Mouse (Mus musculus): ENCODE measurements around the gene Tnnt3. TPM values are rescaled to one million over a fixed set of nuclear protein-coding genes. Genes with fewer than 3 reads are reported as not detected.

Gene Tnnt3
- polyA plus RNA-seq, 1 experiment: 1.9 TPM

GRCm38 (mm10) chr7:142556089-142556476 is 57.4 kb downstream of the Tnnt3 start:
- TF ChIP-seq POLR2A (IDR thresholded peaks at IDR 0.05; ENCODE audit: borderline replicate concordance, extremely low read depth, insufficient read depth, insufficient read length, poor library complexity, severe bottlenecking) (no peak), CTCF (IDR thresholded peaks at IDR 0.05; ENCODE audit: borderline replicate concordance, extremely low read depth, insufficient read depth, insufficient read length) (no peak)

GRCm38 (mm10) chr7:142557696-142558095 is 59.1 kb downstream of the Tnnt3 start:
- TF ChIP-seq CTCF (IDR thresholded peaks at IDR 0.05; ENCODE audit: borderline replicate concordance, extremely low read depth, insufficient read depth, insufficient read length): no peak
- DNase-seq (ENCODE audit: low read depth): no peak

More at GRCm38 (mm10) chr7:142556089-142556476, 57.4 kb downstream of the Tnnt3 start:
- no peak for DNase-seq (ENCODE audit: low read depth)

GRCm38 (mm10) chr7:142558511-142559146 is 60.0 kb downstream of the Tnnt3 start:
- TF ChIP-seq POLR2A (IDR thresholded peaks at IDR 0.05; ENCODE audit: borderline replicate concordance, extremely low read depth, insufficient read depth, insufficient read length, poor library complexity, severe bottlenecking) (no peak), CTCF (IDR thresholded peaks at IDR 0.05; ENCODE audit: borderline replicate concordance, extremely low read depth, insufficient read depth, insufficient read length) (no peak)

GRCm38 (mm10) chr7:142559651-142560175 is 61.1 kb downstream of the Tnnt3 start:
- DNase-seq (ENCODE audit: low read depth): no peak
- TF ChIP-seq CTCF (IDR thresholded peaks at IDR 0.05; ENCODE audit: borderline replicate concordance, extremely low read depth, insufficient read depth, insufficient read length) (no peak), POLR2A (IDR thresholded peaks at IDR 0.05; ENCODE audit: borderline replicate concordance, extremely low read depth, insufficient read depth, insufficient read length, poor library complexity, severe bottlenecking) (no peak)

More at GRCm38 (mm10) chr7:142558511-142559146, 60.0 kb downstream of the Tnnt3 start:
- DNase-seq (ENCODE audit: low read depth): no peak

GRCm38 (mm10) chr7:142560942-142561855 is 62.6 kb downstream of the Tnnt3 start:
- TF ChIP-seq CTCF (IDR thresholded peaks at IDR 0.05; ENCODE audit: borderline replicate concordance, extremely low read depth, insufficient read depth, insufficient read length) (no peak), POLR2A (IDR thresholded peaks at IDR 0.05; ENCODE audit: borderline replicate concordance, extremely low read depth, insufficient read depth, insufficient read length, poor library complexity, severe bottlenecking) (no peak)
- DNase-seq (ENCODE audit: low read depth): no peak

- no peak for TF ChIP-seq CTCF (IDR thresholded peaks at IDR 0.05; ENCODE audit: borderline replicate concordance, extremely low read depth, insufficient read depth, insufficient read length)
- no peak for TF ChIP-seq POLR2A (IDR thresholded peaks at IDR 0.05; ENCODE audit: borderline replicate concordance, extremely low read depth, insufficient read depth, insufficient read length, poor library complexity, severe bottlenecking)
- DNase-seq (ENCODE audit: low read depth): no peak
Measured at GRCm38 (mm10) chr7:142561856-142562404, 63.3 kb downstream of the Tnnt3 start.

- TF ChIP-seq CTCF (IDR thresholded peaks at IDR 0.05; ENCODE audit: borderline replicate concordance, extremely low read depth, insufficient read depth, insufficient read length) (no peak), POLR2A (IDR thresholded peaks at IDR 0.05; ENCODE audit: borderline replicate concordance, extremely low read depth, insufficient read depth, insufficient read length, poor library complexity, severe bottlenecking) (no peak)
- DNase-seq (ENCODE audit: low read depth): peak; percentile 49
Measured at GRCm38 (mm10) chr7:142563168-142563567, 64.5 kb downstream of the Tnnt3 start.

GRCm38 (mm10) chr7:142564955-142565643 is 66.5 kb downstream of the Tnnt3 start:
- TF ChIP-seq POLR2A (IDR thresholded peaks at IDR 0.05; ENCODE audit: borderline replicate concordance, extremely low read depth, insufficient read depth, insufficient read length, poor library complexity, severe bottlenecking) (no peak), CTCF (IDR thresholded peaks at IDR 0.05; ENCODE audit: borderline replicate concordance, extremely low read depth, insufficient read depth, insufficient read length) (no peak)
- DNase-seq (ENCODE audit: low read depth): no peak

Other genes with a start within 250 kb of the Tnnt3 start
- gene Gm2431, start 240.5 kb upstream of the Tnnt3 start, polyA plus RNA-seq (2012; rRNA removed): not detected in 2 replicates
- gene Gm4559, start 224.5 kb upstream of the Tnnt3 start, polyA plus RNA-seq (2012; rRNA removed): not detected in 2 replicates
- gene Krtap5-1, start 201.7 kb upstream of the Tnnt3 start, polyA plus RNA-seq (2012; rRNA removed): not detected in 2 replicates
- not detected in 2 replicates for gene Krtap5-4, start 195.3 kb upstream of the Tnnt3 start, polyA plus RNA-seq (2012; rRNA removed)
- 2.8 and 2.9 TPM in 2 replicates for gene Ifitm10, start 125.1 kb upstream of the Tnnt3 start, polyA plus RNA-seq (2012; rRNA removed)
- 0.12 and 0.14 TPM in 2 replicates for gene Gm49369, start 116.2 kb upstream of the Tnnt3 start, polyA plus RNA-seq (2012; rRNA removed)
- 186 and 216 TPM in 2 replicates for gene Ctsd, start 110.8 kb upstream of the Tnnt3 start, polyA plus RNA-seq (2012; rRNA removed)
- 0.23 and 0.44 TPM in 2 replicates for gene Syt8, start 64.0 kb upstream of the Tnnt3 start, polyA plus RNA-seq (2012; rRNA removed)
- gene Tnni2, start 57.0 kb upstream of the Tnnt3 start, polyA plus RNA-seq (2012; rRNA removed): 0.73 and 1.2 TPM in 2 replicates
- 6.2 and 7.6 TPM in 2 replicates for gene Lsp1, start 38.0 kb upstream of the Tnnt3 start, polyA plus RNA-seq (2012; rRNA removed)
- 80.2 and 111 TPM in 2 replicates for gene Mrpl23, start 33.9 kb downstream of the Tnnt3 start, polyA plus RNA-seq (2012; rRNA removed)
- 234 and 457 TPM in 2 replicates for gene Igf2, start 168.0 kb downstream of the Tnnt3 start, polyA plus RNA-seq (2012; rRNA removed)
- 0.06 and 0.34 TPM in 2 replicates for gene Gm49394, start 171.1 kb downstream of the Tnnt3 start, polyA plus RNA-seq (2012; rRNA removed)
- 0.44 and 1.1 TPM in 2 replicates for gene Ins2, start 244.5 kb downstream of the Tnnt3 start, polyA plus RNA-seq (2012; rRNA removed)